Mouse (Mus musculus): Measurements from ENCODE around the gene Cacnb2. TPM values are rescaled to one million over a fixed set of nuclear protein-coding genes. Genes with fewer than 3 reads are reported as not detected.
A peak's percentile ranks its signal among the peaks of the same experiment; 100 is the strongest.

The Cacnb2 gene
- polyA plus RNA-seq, 1 experiment from 2014 or later, result 1.2 TPM

DNA sequence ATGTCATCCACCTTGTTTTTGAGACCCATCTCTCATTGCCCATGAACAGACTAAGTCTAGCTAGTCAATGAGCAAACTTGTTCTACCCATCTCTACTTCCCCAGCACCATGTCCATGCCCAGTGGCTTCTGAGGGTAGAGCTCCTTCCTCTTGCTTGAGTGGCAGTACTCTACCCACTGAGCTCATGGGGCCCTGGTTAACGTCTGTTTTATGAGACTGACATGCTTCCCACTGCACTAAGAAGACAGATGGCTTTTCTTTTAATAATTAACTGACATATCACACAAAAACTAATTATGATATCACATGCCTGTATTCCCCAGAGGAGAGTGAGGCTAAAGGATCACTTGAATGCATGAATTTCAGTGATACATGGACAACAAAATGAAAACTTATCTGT, 238.4 kb downstream of the Cacnb2 start:
- no peak overlapping the region for H3K9ac ChIP-seq (ENCODE audit: low read depth, low read length)
- WGBS, result 39% methylated on average over 1 of the region's 1 CpGs
- no peaks in the 10 kb centered on the region for H3K27me3 ChIP-seq (ENCODE audit: insufficient read depth, low read length)
- H3K9me3 ChIP-seq (replicated peaks; ENCODE audit: low read length), result no peaks in the 10 kb centered on the region
- no peak overlapping the region for H3K4me2 ChIP-seq (ENCODE audit: low read length)
- no peaks in the 10 kb centered on the region for H3K36me3 ChIP-seq (ENCODE audit: insufficient read depth, low read length)
- H3K27ac ChIP-seq, result no peak overlapping the region
- no peak overlapping the region for H3K4me3 ChIP-seq (replicated peaks; ENCODE audit: low read depth, low read length)
- DNase-seq (ENCODE audit: low spot score), result no peak
- no peak for TF ChIP-seq CTCF (IDR thresholded peaks at IDR 0.05; ENCODE audit: low read depth)
- no peak for ATAC-seq (replicated peaks; ENCODE audit: low FRiP score, low read depth)
- no peaks in the 10 kb centered on the region for H3K4me1 ChIP-seq (replicated peaks; ENCODE audit: insufficient read depth, low read length)

DNA sequence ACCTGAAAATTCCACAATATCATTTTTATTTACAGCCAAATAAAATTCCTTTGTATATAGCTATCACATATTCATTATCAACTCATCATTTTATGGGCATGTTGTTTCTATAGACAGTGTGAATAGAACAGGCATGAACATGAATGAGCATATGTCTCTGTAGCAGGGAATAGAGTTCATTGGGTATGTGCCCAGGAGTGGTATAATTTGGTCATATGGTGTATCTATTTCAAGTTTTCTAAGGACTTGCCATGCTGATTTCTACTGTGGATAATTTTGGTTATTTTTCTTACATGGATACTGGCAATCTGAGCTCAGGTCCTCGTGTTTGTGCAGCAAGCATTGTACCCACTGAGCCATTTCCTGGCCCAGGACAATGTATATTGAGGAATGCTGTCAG, 243.8 kb downstream of the Cacnb2 start:
- ATAC-seq (replicated peaks; ENCODE audit: low FRiP score, low read depth) (no peak), DNase-seq (ENCODE audit: low spot score) (no peak)
- Histone ChIP-seq H3K9ac (ENCODE audit: low read depth, low read length) (no peak overlapping the region), H3K4me2 (ENCODE audit: low read length) (no peak overlapping the region), H3K4me3 (replicated peaks; ENCODE audit: low read depth, low read length) (no peak overlapping the region), H3K9me3 (replicated peaks; ENCODE audit: low read length) (no peaks in the 10 kb centered on the region), H3K27me3 (ENCODE audit: insufficient read depth, low read length) (no peaks in the 10 kb centered on the region), H3K36me3 (ENCODE audit: insufficient read depth, low read length) (no peaks in the 10 kb centered on the region), H3K4me1 (replicated peaks; ENCODE audit: insufficient read depth, low read length) (no peaks in the 10 kb centered on the region), H3K27ac (no peak overlapping the region)
- TF ChIP-seq CTCF (IDR thresholded peaks at IDR 0.05; ENCODE audit: low read depth), result no peak
- 53% methylated on average over 1 of the region's 1 CpGs for WGBS

DNA sequence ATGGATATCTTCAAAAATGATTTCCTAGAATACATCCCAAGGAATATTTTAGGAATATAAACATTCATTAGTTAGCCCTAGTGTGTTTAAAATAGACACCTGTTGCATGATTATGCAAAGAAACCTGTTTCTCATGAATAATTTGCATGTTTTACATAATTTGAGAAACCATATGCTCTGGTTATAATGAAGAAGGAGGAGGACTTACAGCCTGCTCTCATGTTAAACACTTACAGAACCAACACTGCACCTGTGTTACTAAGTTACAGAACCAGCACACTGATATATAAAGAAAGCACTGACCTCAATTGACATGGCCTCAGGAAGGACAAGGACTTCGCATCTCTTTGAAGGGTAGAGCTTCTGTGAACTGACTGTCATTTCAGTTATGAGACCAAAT, 244.3 kb downstream of the Cacnb2 start:
- DNase-seq (ENCODE audit: low spot score) (no peak), ATAC-seq (replicated peaks; ENCODE audit: low FRiP score, low read depth) (no peak)
- no peaks in the 10 kb centered on the region for H3K27me3 ChIP-seq (ENCODE audit: insufficient read depth, low read length)
- no peaks in the 10 kb centered on the region for H3K4me1 ChIP-seq (replicated peaks; ENCODE audit: insufficient read depth, low read length)
- WGBS, result 95% methylated on average over 1 of the region's 1 CpGs
- H3K4me2 ChIP-seq (ENCODE audit: low read length), result no peak overlapping the region
- no peaks in the 10 kb centered on the region for H3K36me3 ChIP-seq (ENCODE audit: insufficient read depth, low read length)
- H3K4me3 ChIP-seq (replicated peaks; ENCODE audit: low read depth, low read length), result no peak overlapping the region
- H3K9ac ChIP-seq (ENCODE audit: low read depth, low read length), result no peak overlapping the region
- H3K9me3 ChIP-seq (replicated peaks; ENCODE audit: low read length), result no peaks in the 10 kb centered on the region
- no peak for TF ChIP-seq CTCF (IDR thresholded peaks at IDR 0.05; ENCODE audit: low read depth)
- no peak overlapping the region for H3K27ac ChIP-seq

DNA sequence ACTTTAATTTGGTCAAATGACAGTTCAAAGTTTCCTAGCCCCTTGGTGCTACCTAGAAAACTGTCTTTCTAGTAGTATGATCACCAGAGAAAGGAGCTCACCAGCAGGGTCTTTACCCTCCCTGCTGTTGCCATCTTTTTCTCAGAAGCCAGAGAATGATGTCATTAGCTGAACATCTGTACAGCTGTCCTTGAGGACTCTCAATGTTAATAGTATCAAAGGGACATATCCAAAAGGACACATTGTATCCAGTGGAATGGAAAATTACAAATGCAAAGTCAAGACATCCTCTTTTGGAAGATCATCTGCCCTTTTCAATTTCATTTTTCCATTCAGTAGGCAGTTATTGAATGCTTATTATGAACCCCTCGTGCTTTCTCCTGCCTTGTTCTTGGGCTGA, 247.9 kb downstream of the Cacnb2 start:
- 88% methylated on average over 1 of the region's 1 CpGs for WGBS
- TF ChIP-seq CTCF (IDR thresholded peaks at IDR 0.05; ENCODE audit: low read depth), result no peak
- H3K4me2 ChIP-seq (ENCODE audit: low read length), result no peak overlapping the region

DNA sequence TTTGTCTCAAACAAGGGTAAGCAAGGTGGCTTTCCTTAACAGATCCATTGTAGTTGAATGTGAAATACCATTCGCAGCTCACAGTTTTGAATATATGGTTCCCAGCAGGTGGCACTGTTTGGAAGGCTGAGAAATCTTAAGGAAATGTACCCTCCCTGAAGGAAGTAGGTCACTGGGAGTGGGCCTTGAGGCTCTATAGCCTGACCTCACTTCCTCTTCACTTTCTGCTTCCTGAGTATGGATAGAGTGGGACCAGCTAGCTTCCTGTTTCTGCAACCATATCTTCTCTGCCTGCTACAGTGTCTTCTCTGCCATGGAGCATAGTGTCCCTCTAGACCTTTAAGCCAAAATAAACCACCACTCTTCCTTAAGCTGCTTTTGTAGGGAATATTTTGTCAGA, 248.5 kb downstream of the Cacnb2 start:
- peak; percentile 19 for DNase-seq (ENCODE audit: low spot score)
- 87% methylated on average over 1 of the region's 1 CpGs for WGBS
- no peaks in the 10 kb centered on the region for H3K27me3 ChIP-seq (ENCODE audit: insufficient read depth, low read length)

More for the DNA sequence above, 247.9 kb downstream of the Cacnb2 start:
- H3K9me3 ChIP-seq (replicated peaks; ENCODE audit: low read length), result no peaks in the 10 kb centered on the region
- no peak overlapping the region for H3K9ac ChIP-seq (ENCODE audit: low read depth, low read length)
- H3K36me3 ChIP-seq (ENCODE audit: insufficient read depth, low read length), result no peaks in the 10 kb centered on the region
- no peak overlapping the region for H3K27ac ChIP-seq
- H3K27me3 ChIP-seq (ENCODE audit: insufficient read depth, low read length), result no peaks in the 10 kb centered on the region
- ATAC-seq (replicated peaks; ENCODE audit: low FRiP score, low read depth) (no peak), DNase-seq (ENCODE audit: low spot score) (no peak)
- no peak overlapping the region for H3K4me3 ChIP-seq (replicated peaks; ENCODE audit: low read depth, low read length)
- no peaks in the 10 kb centered on the region for H3K4me1 ChIP-seq (replicated peaks; ENCODE audit: insufficient read depth, low read length)

DNA sequence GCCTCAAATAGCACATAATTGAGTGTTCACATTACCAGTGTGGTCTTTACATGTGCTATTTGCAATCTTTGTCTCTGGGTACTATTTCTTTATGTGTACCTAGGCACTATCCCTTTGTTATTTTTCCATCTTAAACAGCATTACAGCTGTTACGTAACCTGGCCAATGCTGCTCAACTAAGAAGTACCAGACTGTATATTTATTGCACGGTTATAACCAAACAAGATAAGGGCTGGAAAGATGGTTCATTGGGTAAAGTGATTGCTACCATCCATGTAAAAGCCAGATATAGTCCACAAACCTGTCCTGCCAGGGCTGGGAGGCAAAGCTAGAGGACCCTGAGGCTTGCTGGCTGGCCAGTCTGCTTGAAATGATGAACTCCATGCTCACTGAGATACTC, 251.2 kb downstream of the Cacnb2 start:
- Histone ChIP-seq H3K9me3 (replicated peaks; ENCODE audit: low read length) (no peaks in the 10 kb centered on the region), H3K4me1 (replicated peaks; ENCODE audit: insufficient read depth, low read length) (no peaks in the 10 kb centered on the region), H3K27me3 (ENCODE audit: insufficient read depth, low read length) (no peaks in the 10 kb centered on the region), H3K36me3 (ENCODE audit: insufficient read depth, low read length) (no peaks in the 10 kb centered on the region), H3K4me3 (replicated peaks; ENCODE audit: low read depth, low read length) (no peak overlapping the region), H3K27ac (no peak overlapping the region), H3K4me2 (ENCODE audit: low read length) (no peak overlapping the region), H3K9ac (ENCODE audit: low read depth, low read length) (no peak overlapping the region)
- TF ChIP-seq CTCF (IDR thresholded peaks at IDR 0.05; ENCODE audit: low read depth), result no peak
- ATAC-seq (replicated peaks; ENCODE audit: low FRiP score, low read depth) (no peak), DNase-seq (ENCODE audit: low spot score) (no peak)
- 88% methylated on average over 2 of the region's 2 CpGs for WGBS

More for the DNA sequence above, 248.5 kb downstream of the Cacnb2 start:
- Histone ChIP-seq H3K4me2 (ENCODE audit: low read length) (no peak overlapping the region), H3K4me3 (replicated peaks; ENCODE audit: low read depth, low read length) (no peak overlapping the region), H3K27ac (no peak overlapping the region), H3K9ac (ENCODE audit: low read depth, low read length) (no peak overlapping the region), H3K9me3 (replicated peaks; ENCODE audit: low read length) (no peaks in the 10 kb centered on the region), H3K4me1 (replicated peaks; ENCODE audit: insufficient read depth, low read length) (no peaks in the 10 kb centered on the region), H3K36me3 (ENCODE audit: insufficient read depth, low read length) (no peaks in the 10 kb centered on the region)
- no peak for ATAC-seq (replicated peaks; ENCODE audit: low FRiP score, low read depth)
- TF ChIP-seq CTCF (IDR thresholded peaks at IDR 0.05; ENCODE audit: low read depth), result peak; percentile 60

DNA sequence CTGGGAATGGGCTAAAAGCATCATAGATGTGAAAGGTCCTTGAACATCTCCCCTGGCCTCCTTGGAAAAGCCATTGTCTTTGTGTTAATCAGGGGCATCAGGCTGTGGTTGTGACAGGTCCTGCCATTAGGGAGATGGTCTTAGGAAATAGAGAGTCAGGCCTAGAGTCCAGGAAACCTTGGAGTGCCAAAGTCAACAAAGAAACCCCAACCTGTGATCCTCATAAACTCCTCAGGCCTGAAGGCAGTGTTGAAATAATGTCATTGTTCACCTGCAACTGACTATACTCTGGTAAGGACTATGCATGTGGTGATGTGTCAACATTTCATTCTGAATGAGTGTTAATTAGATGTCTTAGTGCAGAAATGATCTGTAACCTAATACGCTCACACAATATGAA, 255.4 kb downstream of the Cacnb2 start:
- no peak overlapping the region for H3K4me3 ChIP-seq (replicated peaks; ENCODE audit: low read depth, low read length)
- H3K36me3 ChIP-seq (ENCODE audit: insufficient read depth, low read length), result no peaks in the 10 kb centered on the region
- DNase-seq (ENCODE audit: low spot score) (no peak), ATAC-seq (replicated peaks; ENCODE audit: low FRiP score, low read depth) (no peak)
- no peaks in the 10 kb centered on the region for H3K4me1 ChIP-seq (replicated peaks; ENCODE audit: insufficient read depth, low read length)
- no peak for TF ChIP-seq CTCF (IDR thresholded peaks at IDR 0.05; ENCODE audit: low read depth)
- H3K27me3 ChIP-seq (ENCODE audit: insufficient read depth, low read length), result no peaks in the 10 kb centered on the region
- H3K27ac ChIP-seq, result no peak overlapping the region
- 100% methylated on average over 1 of the region's 1 CpGs for WGBS
- H3K9me3 ChIP-seq (replicated peaks; ENCODE audit: low read length), result no peaks in the 10 kb centered on the region
- no peak overlapping the region for H3K9ac ChIP-seq (ENCODE audit: low read depth, low read length)
- H3K4me2 ChIP-seq (ENCODE audit: low read length), result no peak overlapping the region
